Mouse (Mus musculus): ENCODE measurements around the gene Phf20. TPM values are rescaled to one million over a fixed set of nuclear protein-coding genes. Genes with fewer than 3 reads are reported as not detected.

The Phf20 gene
- total RNA-seq, 2 experiments from 2014 or later = 22.8 to 24.8 TPM

GRCm38 (mm10) chr2:156314811-156315210, 118.5 kb downstream of the Phf20 start:
- DNase-seq = no peak

GRCm38 (mm10) chr2:156318491-156318890, 122.2 kb downstream of the Phf20 start:
- peak; percentile 21 to 55 for DNase-seq

- no peak for DNase-seq
Observed at GRCm38 (mm10) chr2:156321538-156321937, 125.3 kb downstream of the Phf20 start.

- DNase-seq = peak; percentile 75 to 85
Observed at GRCm38 (mm10) chr2:156324116-156324588, 127.9 kb downstream of the Phf20 start.

- DNase-seq = peak; percentile 60 to 75
Observed at GRCm38 (mm10) chr2:156324681-156325080, 128.4 kb downstream of the Phf20 start.

GRCm38 (mm10) chr2:156330681-156331080, 134.4 kb downstream of the Phf20 start:
- DNase-seq = no peak

GRCm38 (mm10) chr2:156331446-156331965, 135.2 kb downstream of the Phf20 start:
- no peak for DNase-seq

- DNase-seq = no peak
Observed at GRCm38 (mm10) chr2:156340078-156340477, 143.8 kb downstream of the Phf20 start.

- peak; percentile 23 to 44 for DNase-seq
Observed at GRCm38 (mm10) chr2:156344775-156345532, 148.7 kb downstream of the Phf20 start.

- DNase-seq = no peak
Observed at GRCm38 (mm10) chr2:156348812-156349211, 152.5 kb downstream of the Phf20 start.

GRCm38 (mm10) chr2:156349286-156349848, 153.1 kb downstream of the Phf20 start:
- DNase-seq = no peak

- DNase-seq = no peak
Observed at GRCm38 (mm10) chr2:156351243-156351642, 155.0 kb downstream of the Phf20 start.

- DNase-seq = peak in 1 of 2 experiments; percentile 20
Observed at GRCm38 (mm10) chr2:156352413-156353165, 156.3 kb downstream of the Phf20 start.

GRCm38 (mm10) chr2:156353265-156353692, 157.0 kb downstream of the Phf20 start:
- DNase-seq = peak; percentile 51 to 52

GRCm38 (mm10) chr2:156356031-156356430, 159.8 kb downstream of the Phf20 start:
- DNase-seq = peak; percentile 20 to 31

Small RNAs within 50 kb of the gene (microRNA-seq; reads per million reads assigned to microRNA genes)
- 0 reads per million in 2 experiments for gene Gm22759

Other genes starting within 250 kb of the Phf20 start
- 1 to 10 TPM; 4.5 to 4.8 TPM for gene Cep250, start 240.0 kb upstream of the Phf20 start, total RNA-seq (2021)
- under 1 TPM in 1 of 2 experiments, not detected in 1; 0.25 TPM for gene 6430550D23Rik, start 188.5 kb upstream of the Phf20 start, total RNA-seq (2021)
- 10 to 100 TPM; 56.9 to 65.5 TPM for gene Ergic3, start 188.4 kb upstream of the Phf20 start, total RNA-seq (2021)
- gene Fer1l4, start 143.5 kb upstream of the Phf20 start, total RNA-seq (2021) = not detected
- gene Spag4, start 131.3 kb upstream of the Phf20 start, total RNA-seq (2021) = 1 to 10 TPM; 1.5 to 2.1 TPM
- 10 to 100 TPM; 11.2 to 12.1 TPM for gene Cpne1, start 84.5 kb upstream of the Phf20 start, total RNA-seq (2021)
- gene Rbm12, start 84.5 kb upstream of the Phf20 start, total RNA-seq (2021) = 10 to 100 TPM; 11.3 to 12.3 TPM
- 10 to 100 TPM in 1 of 2 experiments, 1 to 10 TPM in 1; 6.5 to 12.3 TPM for gene Gm28036, start 69.4 kb upstream of the Phf20 start, total RNA-seq (2021)
- gene Romo1, start 52.4 kb upstream of the Phf20 start, total RNA-seq (2021) = 100 to 1,000 TPM; 383 to 389 TPM
- gene Nfs1, start 52.3 kb upstream of the Phf20 start, total RNA-seq (2021) = 10 to 100 TPM; 93.7 to 97.1 TPM
- gene Rbm39, start 16.2 kb upstream of the Phf20 start, total RNA-seq (2021) = 100 to 1,000 TPM; 143 to 154 TPM
- gene Cnbd2, start 115.8 kb downstream of the Phf20 start, total RNA-seq (2021) = under 1 TPM; 0.62 to 0.69 TPM
- 10 to 100 TPM; 80.0 to 86.3 TPM for gene Scand1, start 116.2 kb downstream of the Phf20 start, total RNA-seq (2021)
- 10 to 100 TPM in 1 of 2 experiments, 1 to 10 TPM in 1; 7.5 to 10.5 TPM for gene Epb41l1, start 224.4 kb downstream of the Phf20 start, total RNA-seq (2021)